Mouse (Mus musculus) yolk sac, embryonic 10.5 days (tissue): ENCODE measurements around the gene Erp29.

Experiments used
- DNase-seq: peaks from one replicate; pipeline ENCODE4 v3.0.0-alpha.2; 2017; ENCODE audit warnings: low spot score

Erp29 gene

GRCm38 (mm10) chr5:121389106-121389505, 63.2 kb downstream of the Erp29 start:
- no peak for DNase-seq

DNA sequence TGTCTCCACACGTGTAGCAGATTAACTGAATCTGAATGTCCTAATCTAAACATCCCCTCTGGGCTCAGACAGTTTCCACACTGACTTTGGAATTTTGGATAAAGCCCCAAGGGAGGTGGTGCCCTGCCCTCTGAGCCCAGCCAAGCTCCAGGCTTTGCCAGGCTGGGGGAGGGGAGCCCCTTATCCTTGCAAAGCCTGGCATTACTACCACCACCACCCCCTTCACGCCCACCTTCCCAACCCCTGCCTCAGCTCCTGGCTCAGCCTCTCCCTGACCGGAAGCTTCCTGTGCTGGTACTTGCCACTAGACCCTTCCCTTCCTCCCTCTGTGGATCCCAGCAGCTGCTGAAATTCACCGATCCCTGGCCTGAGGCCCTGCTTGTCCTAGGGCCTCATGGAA, 65.2 kb downstream of the Erp29 start:
- no peak for DNase-seq

DNA sequence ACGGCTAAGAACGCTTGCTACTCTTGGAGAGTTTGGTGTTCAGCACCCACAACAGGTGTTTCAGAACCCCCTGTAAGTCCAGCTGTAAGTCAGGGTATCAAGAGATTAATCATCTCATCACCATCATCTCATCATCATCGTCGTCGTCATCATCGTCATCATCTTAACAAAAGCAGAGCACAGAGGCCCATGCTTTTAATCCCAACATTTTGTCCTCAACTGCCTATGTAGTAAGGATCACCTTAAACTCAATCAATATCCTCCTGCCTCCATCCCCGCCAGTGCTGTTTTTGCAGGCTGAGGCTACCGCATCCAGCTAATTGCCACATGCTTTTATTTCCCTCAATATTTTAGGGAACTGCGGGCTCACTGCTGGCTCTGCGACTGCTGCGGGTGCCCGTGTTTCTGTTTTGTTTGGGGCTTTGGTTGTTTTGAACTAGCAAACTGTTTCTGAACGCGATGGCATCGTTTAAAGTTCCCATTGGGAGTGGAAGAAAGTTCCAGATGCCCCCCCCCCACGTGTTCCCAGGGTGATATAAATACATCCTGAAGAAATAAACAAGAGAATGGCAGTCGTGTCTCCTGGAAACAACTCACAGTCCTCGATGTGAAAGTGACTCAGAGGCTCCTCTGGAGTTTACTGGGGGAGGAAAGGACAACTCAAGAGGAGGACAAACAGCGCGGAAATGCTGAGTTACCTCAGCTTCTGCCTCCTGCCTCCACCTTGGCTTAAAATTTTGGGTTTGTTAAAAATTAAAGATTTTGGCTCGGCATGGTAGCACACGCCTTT, 66.0 kb downstream of the Erp29 start:
- no peak for DNase-seq

- DNase-seq: peak; percentile 93
Observed at GRCm38 (mm10) chr5:121385461-121386119, 66.7 kb downstream of the Erp29 start, which contains the start of gene Trafd1. Trafd1 (minus strand) TSS chr5:121385632.

DNA sequence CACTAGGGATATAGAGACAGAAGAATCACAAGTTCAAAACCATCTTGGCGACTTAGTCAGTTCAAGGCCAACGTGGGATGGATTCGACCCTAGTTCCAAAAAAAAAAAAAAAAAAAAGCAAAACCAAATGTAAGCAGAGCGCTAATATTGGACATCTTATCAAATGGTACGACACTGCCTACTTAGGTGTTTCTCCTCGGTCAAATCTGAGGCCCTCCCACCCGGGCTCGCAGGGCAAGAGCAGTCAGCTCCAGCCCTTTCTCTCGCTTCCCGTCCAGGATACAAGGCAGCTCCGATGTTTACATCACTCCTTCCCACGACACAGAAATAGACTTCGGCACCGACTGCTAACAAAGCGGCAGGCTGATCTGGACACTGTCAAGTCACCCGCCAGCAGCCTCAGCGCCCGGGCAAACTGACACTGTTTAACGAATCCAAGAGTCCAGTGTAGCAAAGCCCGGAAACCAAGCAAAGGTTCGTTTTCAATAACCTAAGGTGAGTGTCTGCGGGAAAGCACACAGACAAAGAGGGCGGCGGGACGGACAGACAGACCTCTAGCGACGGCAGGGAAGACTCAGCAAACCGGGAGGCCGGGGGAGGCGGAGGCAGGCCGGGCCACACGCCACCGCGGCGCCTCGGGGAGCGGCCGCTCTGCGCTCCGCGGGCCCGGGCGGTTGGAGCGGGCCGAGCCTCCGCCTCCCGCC, 67.4 kb downstream of the Erp29 start:
- DNase-seq: peak; percentile 83

GRCm38 (mm10) chr5:121383857-121384756, 68.2 kb downstream of the Erp29 start:
- no peak for DNase-seq

DNA sequence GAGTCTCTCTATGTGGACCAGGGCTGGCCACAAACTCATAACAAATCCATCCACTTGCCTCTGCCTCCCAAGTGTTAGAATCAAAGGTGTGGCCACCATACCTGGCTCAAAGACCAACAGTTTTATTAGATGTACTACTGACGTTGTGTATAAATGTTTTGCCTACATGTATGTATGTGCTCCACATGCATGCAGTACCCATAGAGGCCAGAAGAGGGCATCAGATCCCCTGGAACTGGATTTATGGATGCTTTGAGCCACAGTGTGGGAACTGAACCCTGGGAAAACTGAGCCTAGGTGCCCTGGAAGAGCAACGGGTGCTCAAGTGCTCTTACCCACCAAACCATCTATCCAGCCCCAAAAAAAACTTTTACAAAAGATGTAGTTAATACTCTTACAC, 71.6 kb downstream of the Erp29 start:
- DNase-seq: no peak

- peak; percentile 32 for DNase-seq
Observed at GRCm38 (mm10) chr5:121378678-121379256, 73.5 kb downstream of the Erp29 start.
